Mouse (Mus musculus): ENCODE measurements around the gene Gm11236.
"Not testable (repeated sequence)": the region's sequence is repeated elsewhere in the genome, so short reads cannot be mapped to it uniquely, and the experiment has no call there.

Gm11236 gene

GRCm38 (mm10) chr4:73637821-73638220, at the start of gene Gm11236:
TSS of gene Gm11236 (plus strand) at chr4:73638121.
- DNase-seq, result not testable (repeated sequence)

GRCm38 (mm10) chr4:73599248-73599647, 38.7 kb upstream of the Gm11236 start:
- peak; percentile 5 for DNase-seq

GRCm38 (mm10) chr4:73607581-73607980, 30.3 kb upstream of the Gm11236 start, which contains the start of gene Gm11238:
TSS of gene Gm11238 (plus strand) at chr4:73607881.
- not testable (repeated sequence) for DNase-seq

GRCm38 (mm10) chr4:73622684-73623083, 15.2 kb upstream of the Gm11236 start, which contains the start of gene Gm11237:
TSS of gene Gm11237 (plus strand) at chr4:73622984.
- not testable (repeated sequence) for DNase-seq

GRCm38 (mm10) chr4:73661864-73662263, 23.9 kb downstream of the Gm11236 start:
- DNase-seq, result not testable (repeated sequence)

- not testable (repeated sequence) for DNase-seq
Measured at GRCm38 (mm10) chr4:73668054-73668453, 30.1 kb downstream of the Gm11236 start, which contains the start of gene Gm11239. TSS of gene Gm11239 (plus strand) at chr4:73668354.

- DNase-seq, result not testable (repeated sequence)
Measured at GRCm38 (mm10) chr4:73683216-73683615, 45.3 kb downstream of the Gm11236 start, which contains the start of gene Gm428. TSS of gene Gm428 (plus strand) at chr4:73683516.
